Mouse (Mus musculus) MEL (cell line): Measurements from ENCODE around the gene Gnaq. TPM values are rescaled to one million over a fixed set of nuclear protein-coding genes. Genes with fewer than 3 reads are reported as not detected.

ENCODE experiments used
- DNase-seq: peaks from one replicate; pipeline ENCODE4 v3.0.0; 2011; ENCODE audit warnings: low read depth, low spot score
- H3K27ac ChIP-seq: 2 replicates; pipeline ENCODE4 v1.5.1; 2012; ENCODE audit warnings: low read depth, mild to moderate bottlenecking, control low read depth, low read length, moderate library complexity; ENCODE audit not compliant: control insufficient read depth
- H3K27me3 ChIP-seq, 2 experiments: fragments of 150-350 bp in 1 of 2; sonication (generic) in 1 of 2; 2 replicates each; pipeline ENCODE4 v1.6.1; 2012; ENCODE audit warnings: low read length in 2 of 2, mild to moderate bottlenecking in 2 of 2, improper control_type of control experiment in 1 of 2, moderate library complexity in 1 of 2; ENCODE audit not compliant: insufficient read depth in 2 of 2, control insufficient read depth in 1 of 2
- H3K36me3 ChIP-seq, 2 experiments: 2 replicates each; pipeline ENCODE4 v1.6.1; 2012 to 2014; ENCODE audit warnings: low read length in 2 of 2, improper control_type of control experiment in 1 of 2, inconsistent platforms in 1 of 2, mild to moderate bottlenecking in 1 of 2; ENCODE audit not compliant: insufficient read depth in 2 of 2, control insufficient read depth in 1 of 2
- H3K4me1 ChIP-seq, 2 experiments: fragments of 150-350 bp in 1 of 2; sonication (generic) in 1 of 2; 2 replicates each; pipeline ENCODE4 v1.6.1; 2012; ENCODE audit warnings: low read length in 2 of 2, improper control_type of control experiment in 1 of 2, mild to moderate bottlenecking in 1 of 2; ENCODE audit not compliant: insufficient read depth in 2 of 2, control insufficient read depth in 1 of 2
- H3K4me3 ChIP-seq, 2 experiments: fragments of 150-350 bp in 1 of 2; sonication (generic) in 1 of 2; 2 replicates each; pipeline ENCODE4 v1.5.1; 2012; ENCODE audit warnings: low read depth in 2 of 2, low read length in 2 of 2, mild to moderate bottlenecking in 2 of 2, moderate library complexity in 2 of 2, control low read depth in 1 of 2, improper control_type of control experiment in 1 of 2; ENCODE audit not compliant: control insufficient read depth in 1 of 2, insufficient read depth in 1 of 2
- H3K79me2 ChIP-seq: 2 replicates; pipeline ENCODE4 v1.6.1; 2012; ENCODE audit warnings: mild to moderate bottlenecking, low read length, moderate library complexity; ENCODE audit not compliant: control insufficient read depth, poor library complexity, insufficient read depth
- H3K9ac ChIP-seq: 2 replicates; pipeline ENCODE4 v1.6.1; 2012; ENCODE audit warnings: low read depth, mild to moderate bottlenecking, control low read depth, low read length, moderate library complexity; ENCODE audit not compliant: control insufficient read depth, poor library complexity, severe bottlenecking
- H3K9me3 ChIP-seq: fragments of 150-350 bp; sonication (generic); replicated peaks from 2 replicates; pipeline ENCODE4 v1.6.1; 2012; ENCODE audit warnings: mild to moderate bottlenecking, low read length, improper control_type of control experiment, moderate library complexity; ENCODE audit not compliant: insufficient read depth
- BHLHE40 ChIP-seq: IDR thresholded peaks from 2 replicates; pipeline ENCODE4 v1.6.1; 2012; ENCODE audit warnings: low read depth, mild to moderate bottlenecking, inconsistent platforms, low read length, improper control_type of control experiment, borderline replicate concordance
- CHD1 ChIP-seq: IDR thresholded peaks from 2 replicates; pipeline ENCODE4 v1.6.1; 2012; ENCODE audit warnings: low read depth, mild to moderate bottlenecking, inconsistent platforms, low read length, improper control_type of control experiment
- CTCF ChIP-seq, 3 experiments: IDR thresholded peaks in 2 of 3; conservative IDR thresholded peaks in 1 of 3; 2 replicates each; pipeline ENCODE4 v1.5.1; 2011 to 2012; ENCODE audit warnings: low read length in 3 of 3, low read depth in 2 of 3, mild to moderate bottlenecking in 2 of 3, improper control_type of control experiment in 1 of 3, inconsistent platforms in 1 of 3, mixed read lengths in 1 of 3, moderate library complexity in 1 of 3; ENCODE audit not compliant: control insufficient read depth in 1 of 3, insufficient read depth in 1 of 3, poor library complexity in 1 of 3, severe bottlenecking in 1 of 3
- ELF1 ChIP-seq: IDR thresholded peaks from 2 replicates; pipeline ENCODE4 v1.6.1; 2014; ENCODE audit warnings: low read depth, mild to moderate bottlenecking, inconsistent platforms, low read length, improper control_type of control experiment, moderate library complexity
- EP300 ChIP-seq, 2 experiments: IDR thresholded peaks; 2 replicates each; pipeline ENCODE4 v1.6.1; 2011; ENCODE audit warnings: improper control_type of control experiment in 2 of 2, low read length in 2 of 2, low read depth in 1 of 2, mild to moderate bottlenecking in 1 of 2
- GATA1 ChIP-seq: IDR thresholded peaks from 2 replicates; pipeline ENCODE4 v1.6.1; 2011; ENCODE audit warnings: low read depth, low read length, improper control_type of control experiment
- HCFC1 ChIP-seq: IDR thresholded peaks from 2 replicates; pipeline ENCODE4 v1.6.1; 2012; ENCODE audit warnings: low read depth, mild to moderate bottlenecking, inconsistent platforms, low read length, improper control_type of control experiment, moderate library complexity
- JUND ChIP-seq: IDR thresholded peaks from 2 replicates; pipeline ENCODE4 v1.6.1; 2011; ENCODE audit warnings: low read depth, mild to moderate bottlenecking, improper control_type of control experiment, low read length
- MAX ChIP-seq: IDR thresholded peaks from 2 replicates; pipeline ENCODE4 v1.6.1; 2011; ENCODE audit warnings: low read length, improper control_type of control experiment
- MEF2A ChIP-seq: IDR thresholded peaks from 2 replicates; pipeline ENCODE4 v1.6.1; 2014; ENCODE audit warnings: low read depth, mild to moderate bottlenecking, inconsistent platforms, low read length, improper control_type of control experiment; ENCODE audit not compliant: poor library complexity, insufficient replicate concordance, severe bottlenecking; ENCODE audit errors: extremely low read depth
- MXI1 ChIP-seq: IDR thresholded peaks from 2 replicates; pipeline ENCODE4 v1.6.1; 2011; ENCODE audit warnings: mild to moderate bottlenecking, low read depth, low read length, improper control_type of control experiment
- MYC ChIP-seq: IDR thresholded peaks from 2 replicates; pipeline ENCODE4 v1.6.1; 2011; ENCODE audit warnings: low read depth, mild to moderate bottlenecking, low read length, improper control_type of control experiment, moderate library complexity
- NELFE ChIP-seq: IDR thresholded peaks from 2 replicates; pipeline ENCODE4 v1.6.1; 2011; ENCODE audit warnings: low read depth, low read length, improper control_type of control experiment
- NRF1 ChIP-seq: IDR thresholded peaks from 2 replicates; pipeline ENCODE4 v1.6.1; 2014; ENCODE audit warnings: low read depth, mild to moderate bottlenecking, inconsistent platforms, low read length, improper control_type of control experiment, moderate library complexity; ENCODE audit not compliant: poor library complexity, insufficient read depth, severe bottlenecking
- POLR2AphosphoS2 ChIP-seq: IDR thresholded peaks from 2 replicates; pipeline ENCODE4 v1.6.1; 2011; ENCODE audit warnings: low read length, improper control_type of control experiment
- POLR2AphosphoS5 ChIP-seq: IDR thresholded peaks from 2 replicates; pipeline ENCODE4 v1.6.1; 2012; ENCODE audit warnings: low read depth, borderline replicate concordance, mild to moderate bottlenecking, inconsistent platforms, low read length, moderate library complexity, mixed read lengths
- RAD21 ChIP-seq: IDR thresholded peaks from 2 replicates; pipeline ENCODE4 v1.6.1; 2011; ENCODE audit warnings: mild to moderate bottlenecking, low read depth, low read length, improper control_type of control experiment
- RCOR1 ChIP-seq: IDR thresholded peaks from 2 replicates; pipeline ENCODE4 v1.6.1; 2012; ENCODE audit warnings: low read depth, mild to moderate bottlenecking, inconsistent platforms, low read length, improper control_type of control experiment
- SIN3A ChIP-seq: IDR thresholded peaks from 2 replicates; pipeline ENCODE4 v1.6.1; 2012; ENCODE audit warnings: low read length, improper control_type of control experiment, inconsistent platforms
- TAL1 ChIP-seq: IDR thresholded peaks from 2 replicates; pipeline ENCODE4 v1.6.1; 2012; ENCODE audit warnings: mild to moderate bottlenecking, inconsistent platforms, low read length, moderate library complexity, mixed read lengths
- UBTF ChIP-seq: IDR thresholded peaks from 2 replicates; pipeline ENCODE4 v1.6.1; 2012; ENCODE audit warnings: low read depth, mild to moderate bottlenecking, inconsistent platforms, low read length, improper control_type of control experiment, moderate library complexity, borderline replicate concordance; ENCODE audit not compliant: insufficient read depth
- USF1 ChIP-seq: IDR thresholded peaks from 2 replicates; pipeline ENCODE4 v1.6.1; 2014; ENCODE audit warnings: low read depth, mild to moderate bottlenecking, inconsistent platforms, low read length, improper control_type of control experiment, moderate library complexity
- ZKSCAN1 ChIP-seq: IDR thresholded peaks from 2 replicates; pipeline ENCODE4 v1.6.1; 2012; ENCODE audit warnings: low read depth, mild to moderate bottlenecking, inconsistent platforms, low read length, improper control_type of control experiment, moderate library complexity
- ZMIZ1 ChIP-seq: IDR thresholded peaks from 2 replicates; pipeline ENCODE4 v1.6.1; 2012; ENCODE audit warnings: low read depth, mild to moderate bottlenecking, inconsistent platforms, low read length, improper control_type of control experiment, moderate library complexity
- polyA plus RNA-seq, 2 experiments: library from polyadenylated mRNA; stranded (reverse) in 1 of 2; unstranded in 1 of 2; fragments of >175 nt in 1 of 2; fragments of >200 nt in 1 of 2; gene quantifications; 2 replicates each; pipeline versions ENCODE4 v1.2.1 to v1.2.4; 2012; ENCODE audit warnings: low replicate concordance in 2 of 2, low read depth in 1 of 2; ENCODE audit not compliant: insufficient read length in 2 of 2, insufficient read depth in 1 of 2, missing spikeins in 1 of 2
- total RNA-seq: library from RNA; depleted of rRNA; stranded (reverse); fragments of 300-350 nt; gene quantifications from 2 replicates; pipeline ENCODE4 v1.2.3, GENCODE M21; 2012

Gene Gnaq
- total and polyA plus RNA-seq, 3 experiments, result not detected

- H3K79me2 ChIP-seq, result no peaks in the 10 kb centered on the region
- no peaks in the 10 kb centered on the region; a peak in 3 of 4 replicates for H3K27me3 ChIP-seq
- H3K4me1 ChIP-seq, result no peaks in the 10 kb centered on the region
- H3K9ac ChIP-seq, result no peak overlapping the region
- H3K36me3 ChIP-seq, result no peaks in the 10 kb centered on the region
- H3K27ac ChIP-seq, result no peak overlapping the region
- H3K9me3 ChIP-seq, result no peaks in the 10 kb centered on the region
- no peak for DNase-seq
- TF ChIP-seq MAX (no peak), RCOR1 (no peak), MEF2A (no peak), BHLHE40 (no peak), HCFC1 (no peak), NELFE (no peak), POLR2AphosphoS2 (no peak), RAD21 (no peak)
- TF ChIP-seq, all 39 proteins: peak for 0
- H3K4me3 ChIP-seq, result no peak overlapping the region
Measured at GRCm38 (mm10) chr19:16154480-16154879, 21.8 kb downstream of the Gnaq start.

- H3K27me3 ChIP-seq, result no peaks in the 10 kb centered on the region; a peak in 3 of 4 replicates
- H3K4me1 ChIP-seq, result no peaks in the 10 kb centered on the region
- no peak for DNase-seq
- H3K9ac ChIP-seq, result no peak overlapping the region
- no peak for TF ChIP-seq MYC
- TF ChIP-seq SIN3A, result no peak
- no peak for TF ChIP-seq ZKSCAN1
- no peak for TF ChIP-seq TAL1
- no peak for TF ChIP-seq CTCF (IDR thresholded peaks at IDR 0.05 in 2 of 3, conservative IDR thresholded peaks at IDR 0.05 in 1 of 3; ENCODE audit: control insufficient read depth in 1 of 3, insufficient read depth in 1 of 3, low read depth in 2 of 3, low read length in 3 of 3, poor library complexity in 1 of 3, severe bottlenecking in 1 of 3)
- no peak for TF ChIP-seq MAX
- no peak for TF ChIP-seq ELF1
- TF ChIP-seq HCFC1, result no peak
- no peak for TF ChIP-seq MXI1
- TF ChIP-seq ZMIZ1, result no peak
- no peak for TF ChIP-seq CHD1
- no peak for TF ChIP-seq GATA1
- TF ChIP-seq UBTF, result no peak
- no peak for TF ChIP-seq NRF1
- TF ChIP-seq EP300 (IDR thresholded peaks at IDR 0.05; ENCODE audit: low read depth in 1 of 2, low read length in 2 of 2), result no peak
- TF ChIP-seq POLR2AphosphoS5, result no peak
- no peak for TF ChIP-seq USF1
- no peak for TF ChIP-seq JUND
- no peaks in the 10 kb centered on the region for H3K79me2 ChIP-seq
- no peak overlapping the region for H3K27ac ChIP-seq
- H3K9me3 ChIP-seq, result no peaks in the 10 kb centered on the region
- no peaks in the 10 kb centered on the region for H3K36me3 ChIP-seq
- no peak overlapping the region for H3K4me3 ChIP-seq
Measured at GRCm38 (mm10) chr19:16157120-16157519, 24.5 kb downstream of the Gnaq start.
